Mouse (Mus musculus) heart, postnatal 25 days (tissue): ENCODE measurements around the gene Clec2h. TPM values are rescaled to one million over a fixed set of nuclear protein-coding genes. Genes with fewer than 3 reads are reported as not detected.
"Not testable (repeated sequence)": the region's sequence is repeated elsewhere in the genome, so short reads cannot be mapped to it uniquely, and the experiment has no call there.

Source experiments
- DNase-seq: peaks from one replicate; pipeline ENCODE4 v3.0.0; 2022; ENCODE audit warnings: low spot score
- intact Hi-C: fragments of 180-260 bp; cut with DNase I; formaldehyde crosslinking; loops from one replicate; pipeline ENCODE4 v1.15.1; 2025
- total RNA-seq, 2 experiments: library from RNA; stranded (reverse); gene quantifications; 2 replicates each; pipeline ENCODE4 v1.2.3; 2021

Clec2h gene
- under 1 TPM in 1 of 2 experiments, not detected in 1; 0.56 TPM for total RNA-seq

- no peak for DNase-seq
- intact Hi-C loops = no loop called here
These were observed at the start of gene Clec2h for GRCm38 (mm10) chr6:128662206-128662605. TSS of gene Clec2h (plus strand) at chr6:128662385.

- intact Hi-C loops = no loop called here
- DNase-seq = no peak
These were observed 39.5 kb upstream of the Clec2h start for GRCm38 (mm10) chr6:128622733-128623132.

- intact Hi-C loops = not testable (repeated sequence)
These were observed 38.8 kb upstream of the Clec2h start, which contains the start of gene Klrb1a for GRCm38 (mm10) chr6:128623433-128623832. TSS of gene Klrb1a (minus strand) at chr6:128623533.

GRCm38 (mm10) chr6:128624425-128624824 lies 37.8 kb upstream of the Clec2h start:
- intact Hi-C loops = loop anchor here (2.0 kb wide), 1 partner anchor 166 kb away; no protein-coding TSS in a partner anchor
- no peak for DNase-seq

More at GRCm38 (mm10) chr6:128623433-128623832, 38.8 kb upstream of the Clec2h start, which contains the start of gene Klrb1a:
- DNase-seq = not testable (repeated sequence)

- not testable (repeated sequence) for DNase-seq
- intact Hi-C loops = loop anchor here (2.0 kb wide), 1 partner anchor 166 kb away; no protein-coding TSS in a partner anchor
These were observed 36.9 kb upstream of the Clec2h start for GRCm38 (mm10) chr6:128625246-128625645.

- intact Hi-C loops = loop anchor here (2.0 kb wide), 1 partner anchor 25 kb away; no protein-coding TSS in a partner anchor
- not testable (repeated sequence) for DNase-seq
These were observed 32.1 kb upstream of the Clec2h start for GRCm38 (mm10) chr6:128629771-128630739.

- intact Hi-C loops = loop anchor here (2.0 kb wide), 1 partner anchor 26 kb away; no protein-coding TSS in a partner anchor
- not testable (repeated sequence) for DNase-seq
These were observed 31.0 kb upstream of the Clec2h start for GRCm38 (mm10) chr6:128630912-128631905.

GRCm38 (mm10) chr6:128640673-128641072 lies 21.5 kb upstream of the Clec2h start:
- intact Hi-C loops = no loop called here
- no peak for DNase-seq

- no peak for DNase-seq
- intact Hi-C loops = no loop called here
These were observed 21.0 kb upstream of the Clec2h start for GRCm38 (mm10) chr6:128641116-128641716.

- intact Hi-C loops = no loop called here
These were observed 18.2 kb upstream of the Clec2h start for GRCm38 (mm10) chr6:128643999-128644398.

GRCm38 (mm10) chr6:128644694-128645093 lies 17.5 kb upstream of the Clec2h start:
- not testable (repeated sequence) for DNase-seq

More at GRCm38 (mm10) chr6:128643999-128644398, 18.2 kb upstream of the Clec2h start:
- no peak for DNase-seq

GRCm38 (mm10) chr6:128645708-128646107 lies 16.5 kb upstream of the Clec2h start:
- intact Hi-C loops = not testable (repeated sequence)

More at GRCm38 (mm10) chr6:128644694-128645093, 17.5 kb upstream of the Clec2h start:
- intact Hi-C loops = not testable (repeated sequence)

GRCm38 (mm10) chr6:128649681-128650080 lies 12.5 kb upstream of the Clec2h start:
- intact Hi-C loops = no loop called here
- DNase-seq = no peak

More at GRCm38 (mm10) chr6:128645708-128646107, 16.5 kb upstream of the Clec2h start:
- not testable (repeated sequence) for DNase-seq

- no peak for DNase-seq
- intact Hi-C loops = no loop called here
These were observed 12.0 kb upstream of the Clec2h start for GRCm38 (mm10) chr6:128650187-128650586.

GRCm38 (mm10) chr6:128650827-128651226 lies 11.4 kb upstream of the Clec2h start:
- intact Hi-C loops, DNase-seq: not testable (repeated sequence)

GRCm38 (mm10) chr6:128652938-128653337 lies 9.2 kb upstream of the Clec2h start:
- intact Hi-C loops = no loop called here
- DNase-seq = no peak

GRCm38 (mm10) chr6:128661249-128661648 lies 936 bp upstream of the Clec2h start:
- intact Hi-C loops = no loop called here
- DNase-seq = no peak

GRCm38 (mm10) chr6:128669936-128670335 lies 7.8 kb downstream of the Clec2h start:
- intact Hi-C loops = no loop called here
- no peak for DNase-seq

- intact Hi-C loops = no loop called here
- no peak for DNase-seq
These were observed 17.4 kb downstream of the Clec2h start for GRCm38 (mm10) chr6:128679574-128679973.
